ENCODE assay signal across 14 mouse cellular contexts in genomic region chr6:119052801-119053200, GRCm38 (mm10).
A peak's percentile ranks its signal among the peaks of the same experiment; 100 is the strongest.
DNase-seq lines count a peak whose midpoint lies in the region; ATAC-seq and TF ChIP-seq lines count a peak whose summit lies in the region.
"Had no signal": no experiment of that assay in that cellular context is flagged by ENCODE, and none has a peak within 500 bp of the region (broad histone marks: within the 10 kb centered on the region; RNA-seq: fewer than 3 reads in every experiment).

No protein-coding gene starts in this region.

- no peak for TF ChIP-seq CTCF in lung, embryonic 14.5 days (IDR thresholded peaks at IDR 0.05; ENCODE audit: low read depth)

- no peaks in the 10 kb centered on the region for H3K27me3 ChIP-seq in heart, embryonic 10.5 days (ENCODE audit: insufficient read depth, poor library complexity, severe bottlenecking)
- H3K27me3 ChIP-seq in lung, embryonic 14.5 days (ENCODE audit: insufficient read depth, low read length), result no peaks in the 10 kb centered on the region
- H3K27me3 ChIP-seq in hindbrain, embryonic 10.5 days (ENCODE audit: insufficient read depth, poor library complexity, severe bottlenecking), result no peaks in the 10 kb centered on the region
- H3K27me3 ChIP-seq: embryonic facial prominence, embryonic 12.5 days; hindbrain, embryonic 12.5 days had no signal

- H3K4me3 ChIP-seq in heart, embryonic 10.5 days, result no peak overlapping the region
- H3K4me3 ChIP-seq in lung, embryonic 14.5 days (ENCODE audit: low read depth, low read length), result no peak overlapping the region
- no peak overlapping the region for H3K4me3 ChIP-seq in hindbrain, embryonic 10.5 days
- H3K4me3 ChIP-seq: embryonic facial prominence, embryonic 12.5 days; hindbrain, embryonic 12.5 days had no signal

- H3K36me3 ChIP-seq in heart, embryonic 10.5 days, result peaks cover 51% of the 10 kb centered on the region
- H3K36me3 ChIP-seq in lung, embryonic 14.5 days (ENCODE audit: insufficient read depth), result peaks cover 8% of the 10 kb centered on the region
- H3K36me3 ChIP-seq in hindbrain, embryonic 10.5 days, result no peaks in the 10 kb centered on the region
- H3K36me3 ChIP-seq: hindbrain, embryonic 12.5 days had no signal

- intact Hi-C loops in left cerebral cortex, postnatal 36 days (cut with DNase I), result no loop called here

- 77% methylated on average over 10 of the region's 10 CpGs for WGBS in heart, embryonic 10.5 days
- WGBS in lung, embryonic 14.5 days, result 12% methylated on average over 10 of the region's 10 CpGs
- 83% methylated on average over 10 of the region's 10 CpGs for WGBS in hindbrain, embryonic 10.5 days

- H3K9ac ChIP-seq in lung, embryonic 14.5 days, result no peak overlapping the region
- H3K9ac ChIP-seq: embryonic facial prominence, embryonic 12.5 days; hindbrain, embryonic 12.5 days had no signal

- peak; percentile 82 for ATAC-seq in lung, embryonic 14.5 days (ENCODE audit: insufficient read depth)

- peak overlapping the region; percentile 42 for H3K4me2 ChIP-seq in lung, embryonic 14.5 days
- H3K4me2 ChIP-seq: embryonic facial prominence, embryonic 12.5 days; hindbrain, embryonic 12.5 days had no signal

- DNase-seq in heart, adult 11 months, result peak; percentile 93
- DNase-seq in heart, embryonic 10.5 days (ENCODE audit: low spot score), result no peak
- peak; percentile 24 for DNase-seq in urinary bladder, postnatal 14 days (ENCODE audit: low spot score)
- DNase-seq in urinary bladder, postnatal 36 days (ENCODE audit: low spot score in 2 of 2), result no peak
- DNase-seq in lung, embryonic 14.5 days, result peak; percentile 97
- DNase-seq in ovary, postnatal 10 days (ENCODE audit: low spot score), result no peak
- no peak for DNase-seq in left cerebral cortex, postnatal 36 days (ENCODE audit: low spot score in 2 of 2)
- no peak for DNase-seq in hindbrain, embryonic 10.5 days (ENCODE audit: low spot score)
- DNase-seq: adrenal gland, postnatal 14 days; cerebellum, adult 18-20 months; spleen, adult 18-20 months; thymus, postnatal 25 days had no signal

- H3K9me3 ChIP-seq in heart, embryonic 10.5 days, result no peaks in the 10 kb centered on the region
- H3K9me3 ChIP-seq in lung, embryonic 14.5 days (ENCODE audit: low read depth, low read length), result no peaks in the 10 kb centered on the region
- no peaks in the 10 kb centered on the region for H3K9me3 ChIP-seq in hindbrain, embryonic 10.5 days
- H3K9me3 ChIP-seq: embryonic facial prominence, embryonic 12.5 days; hindbrain, embryonic 12.5 days had no signal

- peaks cover 38% of the 10 kb centered on the region for H3K4me1 ChIP-seq in heart, embryonic 10.5 days
- peaks cover 17% of the 10 kb centered on the region for H3K4me1 ChIP-seq in lung, embryonic 14.5 days (ENCODE audit: insufficient read depth)
- 0 out of 2 replicates have a peak, but pooled peaks cover 3% of the 10 kb centered on the region for H3K4me1 ChIP-seq in hindbrain, embryonic 10.5 days (replicated peaks)
- H3K4me1 ChIP-seq: hindbrain, embryonic 12.5 days had no signal

- H3K27ac ChIP-seq in heart, embryonic 10.5 days, result no peak overlapping the region
- H3K27ac ChIP-seq in lung, embryonic 14.5 days (ENCODE audit: low read depth), result peak overlapping the region; percentile 90
- H3K27ac ChIP-seq in hindbrain, embryonic 10.5 days, result no peak overlapping the region
- H3K27ac ChIP-seq: embryonic facial prominence, embryonic 12.5 days; hindbrain, embryonic 12.5 days had no signal

Comparison
In these comparisons a context has a peak if more than half of its experiments do, and no peak if none do; other contexts are left out.
1. DNase-seq: peak in heart, adult 11 months (single experiment), urinary bladder, postnatal 14 days (single experiment) and lung, embryonic 14.5 days (single experiment); none in heart, embryonic 10.5 days (single experiment), urinary bladder, postnatal 36 days (0 of 2), ovary, postnatal 10 days (single experiment), left cerebral cortex, postnatal 36 days (0 of 2) and hindbrain, embryonic 10.5 days (single experiment).